Mouse (Mus musculus): ENCODE results near the gene BC034090. TPM values are rescaled to one million over a fixed set of nuclear protein-coding genes. Genes with fewer than 3 reads are reported as not detected.

Gene BC034090
- polyA plus RNA-seq, 1 experiment from 2014 or later: 9.1 TPM

GRCm38 (mm10) chr1:155249896-155250295 lies 5.7 kb upstream of the BC034090 start:
- Histone ChIP-seq H3K4me2 (ENCODE audit: low read depth, low read length) (no peak overlapping the region), H3K4me1 (ENCODE audit: control insufficient read depth, insufficient read depth, low read length) (peaks cover 5% of the 10 kb centered on the region; the same call in 1 of the 2 replicates), H3K9me3 (replicated peaks; ENCODE audit: control insufficient read depth, low read length) (no peaks in the 10 kb centered on the region), H3K9ac (ENCODE audit: low read length) (no peak overlapping the region), H3K4me3 (ENCODE audit: low read length) (no peak overlapping the region), H3K36me3 (ENCODE audit: control insufficient read depth, insufficient read depth) (no peaks in the 10 kb centered on the region), H3K27me3 (ENCODE audit: control insufficient read depth, insufficient read depth, low read length) (no peaks in the 10 kb centered on the region), H3K27ac (ENCODE audit: low read length) (no peak overlapping the region)
- 43% methylated on average over 5 of the region's 5 CpGs for WGBS
- ATAC-seq (replicated peaks; ENCODE audit: extremely low read depth, insufficient read depth, low FRiP score): no peak

DNA sequence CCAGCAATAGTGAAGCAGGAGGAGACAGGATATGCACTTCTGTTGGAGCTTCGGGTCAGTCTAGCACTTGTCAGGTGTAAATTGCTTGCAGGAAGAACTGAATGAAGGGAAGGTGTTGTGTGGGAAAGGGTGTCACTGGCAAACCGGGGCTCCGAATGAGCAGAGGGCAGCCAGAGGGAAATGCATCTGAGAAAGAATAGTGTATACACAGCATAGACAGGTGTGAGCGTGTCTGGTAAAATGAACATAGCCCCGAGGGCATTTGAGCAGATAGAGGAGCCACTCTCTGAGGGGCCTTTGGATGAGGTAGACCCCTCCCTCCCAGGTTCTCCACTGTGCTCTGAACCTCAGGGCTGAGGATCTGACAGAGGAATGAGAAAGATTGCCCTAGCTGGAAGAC lies 3.8 kb upstream of the BC034090 start:
- peaks cover 6% of the 10 kb centered on the region; the same call in 1 of the 2 replicates for H3K4me1 ChIP-seq (ENCODE audit: control insufficient read depth, insufficient read depth, low read length)
- WGBS: 50% methylated on average over 5 of the region's 5 CpGs
- H3K27ac ChIP-seq (ENCODE audit: low read length): no peak overlapping the region
- H3K27me3 ChIP-seq (ENCODE audit: control insufficient read depth, insufficient read depth, low read length): no peaks in the 10 kb centered on the region
- H3K9me3 ChIP-seq (replicated peaks; ENCODE audit: control insufficient read depth, low read length): no peaks in the 10 kb centered on the region
- H3K36me3 ChIP-seq (ENCODE audit: control insufficient read depth, insufficient read depth): no peaks in the 10 kb centered on the region
- no peak overlapping the region for H3K4me3 ChIP-seq (ENCODE audit: low read length)
- ATAC-seq (replicated peaks; ENCODE audit: extremely low read depth, insufficient read depth, low FRiP score): no peak
- no peak overlapping the region for H3K4me2 ChIP-seq (ENCODE audit: low read depth, low read length)
- no peak overlapping the region for H3K9ac ChIP-seq (ENCODE audit: low read length)

DNA sequence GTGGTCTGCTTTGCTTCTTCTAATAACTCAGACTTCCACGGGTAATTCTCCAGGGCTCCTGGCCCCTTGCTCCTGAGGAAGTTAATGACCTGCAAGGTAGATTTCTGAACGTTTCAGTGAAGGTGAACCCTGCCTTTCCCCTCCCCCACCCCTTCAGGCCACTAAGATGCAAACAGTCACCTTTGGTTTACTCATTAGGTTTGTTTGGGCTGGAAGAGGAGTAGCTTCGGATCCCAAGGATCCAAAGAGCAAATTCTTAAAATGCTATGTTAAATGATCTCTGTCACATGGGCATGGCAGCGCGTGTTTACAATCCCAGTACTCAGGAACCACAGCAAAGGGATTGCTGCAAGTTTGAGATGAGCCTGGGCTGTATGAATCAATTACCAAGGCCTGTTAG lies 3.2 kb upstream of the BC034090 start:
- H3K27me3 ChIP-seq (ENCODE audit: control insufficient read depth, insufficient read depth, low read length): no peaks in the 10 kb centered on the region
- no peak overlapping the region for H3K4me2 ChIP-seq (ENCODE audit: low read depth, low read length)
- no peak for ATAC-seq (replicated peaks; ENCODE audit: extremely low read depth, insufficient read depth, low FRiP score)
- no peak overlapping the region for H3K4me3 ChIP-seq (ENCODE audit: low read length)
- H3K36me3 ChIP-seq (ENCODE audit: control insufficient read depth, insufficient read depth): no peaks in the 10 kb centered on the region
- 33% methylated on average over 5 of the region's 5 CpGs for WGBS
- H3K4me1 ChIP-seq (ENCODE audit: control insufficient read depth, insufficient read depth, low read length): peaks cover 10% of the 10 kb centered on the region
- H3K9ac ChIP-seq (ENCODE audit: low read length): no peak overlapping the region
- no peak overlapping the region for H3K27ac ChIP-seq (ENCODE audit: low read length)
- no peaks in the 10 kb centered on the region for H3K9me3 ChIP-seq (replicated peaks; ENCODE audit: control insufficient read depth, low read length)

GRCm38 (mm10) chr1:155245516-155245915 lies 1.3 kb upstream of the BC034090 start:
- Histone ChIP-seq H3K4me1 (ENCODE audit: control insufficient read depth, insufficient read depth, low read length) (peaks cover 16% of the 10 kb centered on the region), H3K4me3 (ENCODE audit: low read length) (peak overlapping the region; percentile 74), H3K9ac (ENCODE audit: low read length) (peak overlapping the region; percentile 92), H3K27me3 (ENCODE audit: control insufficient read depth, insufficient read depth, low read length) (no peaks in the 10 kb centered on the region), H3K9me3 (replicated peaks; ENCODE audit: control insufficient read depth, low read length) (no peaks in the 10 kb centered on the region), H3K27ac (ENCODE audit: low read length) (peak overlapping the region; percentile 89), H3K36me3 (ENCODE audit: control insufficient read depth, insufficient read depth) (peaks cover 13% of the 10 kb centered on the region), H3K4me2 (ENCODE audit: low read depth, low read length) (peak overlapping the region; percentile 68)
- 70% methylated on average over 7 of the region's 7 CpGs for WGBS
- no peak for ATAC-seq (replicated peaks; ENCODE audit: extremely low read depth, insufficient read depth, low FRiP score)

DNA sequence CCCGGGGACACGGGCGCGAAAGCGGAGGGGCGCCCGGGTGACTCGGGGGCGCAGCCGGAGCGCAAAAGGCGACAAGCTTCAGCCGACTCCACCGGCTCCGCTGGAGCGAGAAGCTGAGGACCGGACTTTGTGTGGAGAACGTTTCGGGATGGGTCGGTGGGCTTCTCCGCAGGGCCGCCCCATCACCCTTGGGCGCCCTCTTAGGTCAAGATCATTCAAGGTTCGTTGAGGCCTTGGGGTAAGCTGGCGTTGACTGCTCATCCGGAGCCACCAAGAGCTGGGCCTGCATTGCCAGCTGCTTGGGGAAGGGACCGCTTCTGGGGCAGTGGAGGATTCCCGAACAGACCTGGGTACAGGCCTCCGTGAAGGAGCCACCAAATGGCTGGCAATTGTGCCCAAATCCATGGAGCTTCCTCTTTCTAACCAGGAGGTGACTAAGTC lies 547 bp upstream of the BC034090 start:
- H3K4me3 ChIP-seq (ENCODE audit: low read length): peak overlapping the region; percentile 74
- peak overlapping the region; percentile 92 for H3K9ac ChIP-seq (ENCODE audit: low read length)
- peaks cover 21% of the 10 kb centered on the region for H3K4me1 ChIP-seq (ENCODE audit: control insufficient read depth, insufficient read depth, low read length)
- H3K9me3 ChIP-seq (replicated peaks; ENCODE audit: control insufficient read depth, low read length): no peaks in the 10 kb centered on the region
- peak overlapping the region; percentile 68 for H3K4me2 ChIP-seq (ENCODE audit: low read depth, low read length)
- 3% methylated on average over 29 of the region's 29 CpGs for WGBS
- H3K27me3 ChIP-seq (ENCODE audit: control insufficient read depth, insufficient read depth, low read length): no peaks in the 10 kb centered on the region
- peak; percentile 43 for ATAC-seq (replicated peaks; ENCODE audit: extremely low read depth, insufficient read depth, low FRiP score)
- H3K36me3 ChIP-seq (ENCODE audit: control insufficient read depth, insufficient read depth): peaks cover 16% of the 10 kb centered on the region
- H3K27ac ChIP-seq (ENCODE audit: low read length): peak overlapping the region; percentile 89

DNA sequence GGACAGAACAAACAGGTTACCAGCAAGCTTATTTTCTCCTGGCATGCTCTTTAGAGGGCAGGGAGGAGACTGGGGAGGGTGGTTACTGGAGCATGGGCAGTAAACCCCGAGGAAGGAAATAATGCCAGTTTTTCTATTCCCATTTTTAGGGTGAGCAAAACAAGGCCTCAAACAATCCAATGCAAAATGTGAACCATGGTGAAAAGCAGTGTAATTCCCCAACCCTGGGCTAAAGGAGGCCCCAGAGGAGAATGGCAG lies 1.8 kb downstream of the BC034090 start:
- no peak for ATAC-seq (replicated peaks; ENCODE audit: extremely low read depth, insufficient read depth, low FRiP score)
- peaks cover 42% of the 10 kb centered on the region for H3K4me1 ChIP-seq (ENCODE audit: control insufficient read depth, insufficient read depth, low read length)
- peak overlapping the region; percentile 33; the same call in 1 of the 2 replicates for H3K4me2 ChIP-seq (ENCODE audit: low read depth, low read length)
- H3K27me3 ChIP-seq (ENCODE audit: control insufficient read depth, insufficient read depth, low read length): no peaks in the 10 kb centered on the region
- no peaks in the 10 kb centered on the region for H3K9me3 ChIP-seq (replicated peaks; ENCODE audit: control insufficient read depth, low read length)
- H3K27ac ChIP-seq (ENCODE audit: low read length): no peak overlapping the region
- H3K4me3 ChIP-seq (ENCODE audit: low read length): no peak overlapping the region
- H3K9ac ChIP-seq (ENCODE audit: low read length): no peak overlapping the region
- WGBS: 61% methylated on average over 1 of the region's 1 CpGs
- peaks cover 18% of the 10 kb centered on the region for H3K36me3 ChIP-seq (ENCODE audit: control insufficient read depth, insufficient read depth)

- H3K4me1 ChIP-seq (ENCODE audit: control insufficient read depth, insufficient read depth, low read length): peaks cover 47% of the 10 kb centered on the region
Observed at GRCm38 (mm10) chr1:155241701-155242487, 2.4 kb downstream of the BC034090 start.

DNA sequence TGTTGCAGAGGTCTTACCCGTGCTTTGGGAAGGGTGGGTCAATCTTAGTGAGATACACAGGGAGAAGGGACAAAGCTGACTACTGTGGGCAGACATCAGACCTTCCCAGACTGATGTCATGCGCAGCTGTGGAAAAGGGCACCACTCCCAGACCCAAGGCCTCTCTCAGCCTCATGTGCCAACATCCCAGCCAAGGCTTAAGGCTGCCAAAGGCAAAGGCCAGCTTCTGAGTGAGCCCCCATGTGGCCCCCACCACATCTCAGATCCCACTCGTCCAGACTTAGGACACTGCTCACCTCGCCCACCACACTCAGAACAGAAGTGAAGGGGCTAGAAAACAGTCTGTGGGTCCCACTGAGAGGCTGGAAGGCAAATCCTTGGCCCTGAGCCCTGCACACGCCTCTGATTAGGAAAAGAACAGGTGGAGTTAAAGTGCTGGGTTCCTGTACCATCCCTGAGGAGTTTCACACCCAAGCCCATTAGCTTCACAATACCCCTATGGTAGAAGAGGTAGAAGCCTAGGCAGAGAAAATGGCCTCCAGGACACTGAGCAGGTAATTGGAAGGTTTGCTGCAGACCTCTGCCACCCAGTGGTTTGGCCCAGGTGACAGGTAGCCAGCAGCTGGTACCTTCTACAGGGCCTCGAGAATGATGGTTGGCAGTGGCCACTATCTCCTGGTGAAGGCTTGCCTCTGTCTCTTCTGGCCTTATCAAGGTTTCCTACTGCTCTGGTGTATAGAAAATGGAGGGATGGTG lies 4.1 kb downstream of the BC034090 start:
- H3K9ac ChIP-seq (ENCODE audit: low read length): no peak overlapping the region; the same call in 1 of the 2 replicates
- no peaks in the 10 kb centered on the region for H3K9me3 ChIP-seq (replicated peaks; ENCODE audit: control insufficient read depth, low read length)
- no peak overlapping the region for H3K27ac ChIP-seq (ENCODE audit: low read length)
- no peak for ATAC-seq (replicated peaks; ENCODE audit: extremely low read depth, insufficient read depth, low FRiP score)
- peaks cover 59% of the 10 kb centered on the region for H3K4me1 ChIP-seq (ENCODE audit: control insufficient read depth, insufficient read depth, low read length)
- 81% methylated on average over 6 of the region's 6 CpGs for WGBS
- no peak overlapping the region for H3K4me3 ChIP-seq (ENCODE audit: low read length)
- no peaks in the 10 kb centered on the region for H3K27me3 ChIP-seq (ENCODE audit: control insufficient read depth, insufficient read depth, low read length)
- peaks cover 18% of the 10 kb centered on the region for H3K36me3 ChIP-seq (ENCODE audit: control insufficient read depth, insufficient read depth)
- H3K4me2 ChIP-seq (ENCODE audit: low read depth, low read length): no peak overlapping the region

More at GRCm38 (mm10) chr1:155241701-155242487, 2.4 kb downstream of the BC034090 start:
- H3K9me3 ChIP-seq (replicated peaks; ENCODE audit: control insufficient read depth, low read length): no peaks in the 10 kb centered on the region
- 78% methylated on average over 12 of the region's 12 CpGs for WGBS
- H3K27ac ChIP-seq (ENCODE audit: low read length): no peak overlapping the region; the same call in 1 of the 2 replicates
- H3K4me3 ChIP-seq (ENCODE audit: low read length): no peak overlapping the region
- no peaks in the 10 kb centered on the region for H3K27me3 ChIP-seq (ENCODE audit: control insufficient read depth, insufficient read depth, low read length)
- H3K4me2 ChIP-seq (ENCODE audit: low read depth, low read length): peak overlapping the region; percentile 33; the same call in 1 of the 2 replicates
- no peak for ATAC-seq (replicated peaks; ENCODE audit: extremely low read depth, insufficient read depth, low FRiP score)
- H3K9ac ChIP-seq (ENCODE audit: low read length): no peak overlapping the region
- H3K36me3 ChIP-seq (ENCODE audit: control insufficient read depth, insufficient read depth): peaks cover 18% of the 10 kb centered on the region

GRCm38 (mm10) chr1:155239169-155239568 lies 5.1 kb downstream of the BC034090 start:
- Histone ChIP-seq H3K27me3 (ENCODE audit: control insufficient read depth, insufficient read depth, low read length) (no peaks in the 10 kb centered on the region), H3K4me1 (ENCODE audit: control insufficient read depth, insufficient read depth, low read length) (peaks cover 62% of the 10 kb centered on the region), H3K4me2 (ENCODE audit: low read depth, low read length) (peak overlapping the region; percentile 22; the same call in 1 of the 2 replicates), H3K9me3 (replicated peaks; ENCODE audit: control insufficient read depth, low read length) (no peaks in the 10 kb centered on the region), H3K9ac (ENCODE audit: low read length) (0 out of 2 replicates have a peak overlapping the region, but pooled peaks have one; percentile 44), H3K4me3 (ENCODE audit: low read length) (no peak overlapping the region), H3K27ac (ENCODE audit: low read length) (no peak overlapping the region), H3K36me3 (ENCODE audit: control insufficient read depth, insufficient read depth) (peaks cover 18% of the 10 kb centered on the region)
- WGBS: 54% methylated on average over 4 of the region's 4 CpGs
- no peak for ATAC-seq (replicated peaks; ENCODE audit: extremely low read depth, insufficient read depth, low FRiP score)

Data from heart, embryonic 16.5 days (tissue).